Mouse (Mus musculus) midbrain, embryonic 15.5 days (tissue): Measurements from ENCODE around the gene Tm7sf3. TPM values are rescaled to one million over a fixed set of nuclear protein-coding genes. Genes with fewer than 3 reads are reported as not detected.

Experiments used
- ATAC-seq: fragments of 200-750 bp; cut with Nextera tagmentation; replicated peaks from 2 replicates; pipeline ENCODE4 v1.8.0; 2017; ENCODE audit warnings: moderate TSS enrichment
- H3K27ac ChIP-seq: fragments of 300-500 bp; sonication (generic); 2 replicates; pipeline ENCODE4 v1.5.1; 2015; ENCODE audit warnings: mild to moderate bottlenecking, inconsistent platforms
- H3K27me3 ChIP-seq: fragments of 300-500 bp; sonication (generic); replicated peaks from 2 replicates; pipeline ENCODE4 v1.6.1; 2015; ENCODE audit warnings: inconsistent platforms
- H3K36me3 ChIP-seq: fragments of 300-500 bp; sonication (generic); replicated peaks from 2 replicates; pipeline ENCODE4 v1.6.1; 2015; ENCODE audit warnings: inconsistent platforms
- H3K4me1 ChIP-seq: fragments of 300-500 bp; sonication (generic); 2 replicates; pipeline ENCODE4 v1.6.1; 2015; ENCODE audit warnings: inconsistent platforms
- H3K4me2 ChIP-seq: fragments of 300-500 bp; sonication (generic); 2 replicates; pipeline ENCODE4 v1.6.1; 2015; ENCODE audit warnings: inconsistent platforms, mild to moderate bottlenecking, moderate library complexity
- H3K4me3 ChIP-seq: fragments of 300-500 bp; sonication (generic); 2 replicates; pipeline ENCODE4 v1.5.1; 2015; ENCODE audit warnings: mild to moderate bottlenecking, inconsistent platforms
- H3K9ac ChIP-seq: fragments of 300-500 bp; sonication (generic); 2 replicates; pipeline ENCODE4 v1.6.1; 2015; ENCODE audit warnings: mild to moderate bottlenecking, inconsistent platforms
- H3K9me3 ChIP-seq: fragments of 300-500 bp; sonication (generic); 2 replicates; pipeline ENCODE4 v1.6.1; 2016; ENCODE audit warnings: inconsistent platforms
- WGBS: fragments of 180-500 bp; shearing (Covaris S2); methylation state at CpG from one replicate; pipeline ENCODE4 v1.1.7; 2015; ENCODE audit warnings: mixed read lengths; 5-methylcytosine and 5-hydroxymethylcytosine counted together
- polyA plus RNA-seq: library from polyadenylated mRNA; unstranded; fragments of >200 nt; fragmentation: Nextera tagmentation; extraction: Ambion mirVana; gene quantifications from 2 replicates; pipeline ENCODE4 v1.2.1, GENCODE M21; 2015

Gene Tm7sf3
- polyA plus RNA-seq, 1 experiment from 2014 or later = 30.0 TPM

GRCm38 (mm10) chr6:146672106-146672505, 29.5 kb upstream of the Tm7sf3 start:
- Histone ChIP-seq H3K9me3 (no peaks in the 10 kb centered on the region), H3K36me3 (no peaks in the 10 kb centered on the region), H3K27ac (no peak overlapping the region), H3K4me3 (no peak overlapping the region), H3K27me3 (no peaks in the 10 kb centered on the region), H3K4me2 (no peak overlapping the region), H3K4me1 (no peaks in the 10 kb centered on the region), H3K9ac (no peak overlapping the region)
- WGBS = 57% methylated on average over 5 of the region's 5 CpGs
- ATAC-seq = no peak

DNA sequence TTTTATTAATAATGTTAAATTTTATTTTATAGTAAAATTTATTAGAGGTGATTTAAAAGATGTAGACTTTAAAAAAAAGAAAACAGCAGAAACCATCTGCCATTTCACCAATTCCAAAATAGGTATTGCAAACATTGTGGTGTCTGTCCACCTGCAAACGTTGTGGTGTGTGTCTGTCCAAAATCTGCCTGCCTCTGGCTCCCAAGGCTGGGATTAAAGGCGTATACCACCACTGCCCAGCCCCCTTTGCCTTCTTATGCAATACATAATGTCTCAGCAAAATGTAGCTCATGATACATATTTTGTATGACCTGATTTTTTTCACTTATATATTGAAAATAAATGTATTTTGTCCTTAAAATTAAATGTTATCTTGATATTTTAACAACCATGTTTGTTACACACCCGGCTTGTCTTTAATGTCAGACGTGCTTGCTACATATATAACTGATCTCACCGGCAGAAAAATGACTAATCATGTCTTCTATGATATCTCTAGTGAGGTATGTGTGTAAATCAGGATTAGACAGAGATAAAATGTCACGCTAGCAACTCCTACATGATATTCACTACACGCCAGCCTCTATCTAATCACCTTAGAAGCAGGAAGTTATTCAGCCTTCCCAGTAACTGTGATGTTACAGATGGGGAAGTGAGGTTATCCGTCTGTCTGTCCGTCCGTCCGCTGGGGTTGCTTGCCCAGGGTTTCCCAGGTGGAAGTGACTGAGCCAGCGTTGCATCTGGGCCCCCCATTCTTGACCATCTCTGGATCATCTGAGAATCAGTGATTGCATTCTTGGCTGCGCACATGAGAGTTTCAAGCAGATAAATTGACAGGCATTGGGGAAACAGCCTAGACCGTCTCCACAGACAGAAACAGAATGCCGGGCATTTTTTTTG, 28.6 kb upstream of the Tm7sf3 start:
- Histone ChIP-seq H3K9ac (no peak overlapping the region), H3K4me3 (no peak overlapping the region), H3K9me3 (no peaks in the 10 kb centered on the region), H3K4me2 (no peak overlapping the region), H3K27me3 (no peaks in the 10 kb centered on the region), H3K4me1 (no peaks in the 10 kb centered on the region), H3K27ac (no peak overlapping the region), H3K36me3 (no peaks in the 10 kb centered on the region)
- 91% methylated on average over 15 of the region's 15 CpGs for WGBS
- no peak for ATAC-seq

DNA sequence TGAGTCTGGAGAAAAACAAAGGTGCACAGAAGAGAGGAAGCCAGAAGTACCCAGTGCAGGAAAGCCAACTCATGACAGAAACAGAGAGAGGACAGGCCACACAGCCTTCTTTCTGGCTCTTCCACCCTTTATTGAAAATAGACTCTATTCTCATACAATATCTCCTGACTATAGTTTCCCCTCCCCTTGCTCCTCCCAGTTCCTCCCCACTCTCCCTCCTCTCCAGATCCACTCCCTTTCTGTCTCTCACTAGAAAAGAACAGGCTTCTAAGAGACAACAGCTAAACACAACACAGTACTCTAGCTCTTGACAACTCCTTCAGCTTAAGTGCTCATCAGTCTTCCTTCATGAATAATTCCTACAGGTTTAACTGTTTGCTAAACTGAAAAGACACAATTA, 26.0 kb upstream of the Tm7sf3 start:
- Histone ChIP-seq H3K27me3 (no peaks in the 10 kb centered on the region), H3K4me3 (no peak overlapping the region), H3K9ac (no peak overlapping the region), H3K4me2 (no peak overlapping the region), H3K36me3 (no peaks in the 10 kb centered on the region), H3K9me3 (no peaks in the 10 kb centered on the region), H3K27ac (no peak overlapping the region), H3K4me1 (no peaks in the 10 kb centered on the region)
- no peak for ATAC-seq

DNA sequence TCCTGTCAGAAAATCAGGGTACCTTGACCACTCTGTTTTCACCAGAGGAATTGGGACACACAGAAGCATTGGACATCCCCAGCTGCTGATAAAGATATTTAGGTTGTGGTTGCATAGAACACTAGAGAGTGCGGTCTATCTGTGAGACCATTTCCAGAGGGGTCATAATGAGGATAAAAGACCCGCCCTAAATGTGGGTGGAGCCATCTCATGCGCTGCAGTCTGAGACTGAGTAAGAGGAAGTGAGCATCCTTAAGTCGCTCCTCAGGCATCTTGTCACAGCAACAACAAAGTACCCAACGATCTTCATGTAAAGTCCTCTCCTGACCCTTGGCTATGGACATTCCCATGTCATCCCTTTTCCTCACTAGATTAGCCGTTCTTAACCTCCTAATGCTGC, 24.2 kb upstream of the Tm7sf3 start:
- Histone ChIP-seq H3K4me2 (no peak overlapping the region), H3K4me1 (no peaks in the 10 kb centered on the region), H3K27ac (no peak overlapping the region), H3K9me3 (no peaks in the 10 kb centered on the region), H3K4me3 (no peak overlapping the region), H3K27me3 (no peaks in the 10 kb centered on the region), H3K9ac (no peak overlapping the region), H3K36me3 (no peaks in the 10 kb centered on the region)
- no peak for ATAC-seq
- WGBS = 85% methylated on average over 6 of the region's 6 CpGs

DNA sequence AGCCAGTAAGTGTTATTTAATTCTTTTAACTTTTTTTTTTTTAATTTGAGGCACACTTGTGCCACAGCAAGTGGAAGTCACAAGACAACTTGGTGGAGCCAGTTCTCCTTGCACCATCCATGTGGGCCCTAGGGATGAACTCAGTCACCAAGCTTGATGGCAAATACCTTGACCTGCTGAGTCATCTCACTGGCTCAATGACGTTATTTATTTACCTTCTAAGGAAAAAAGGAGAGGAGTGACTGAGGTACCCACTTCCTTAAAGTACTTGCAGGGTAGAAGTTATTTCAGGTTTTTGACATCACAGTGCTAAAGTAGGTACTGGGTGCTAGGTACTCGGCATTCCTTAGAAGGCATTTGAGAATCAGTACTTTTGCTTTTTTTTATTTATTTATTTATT, 22.8 kb upstream of the Tm7sf3 start:
- WGBS = 83% methylated on average over 2 of the region's 2 CpGs
- H3K36me3 ChIP-seq = no peaks in the 10 kb centered on the region
- H3K4me3 ChIP-seq = no peak overlapping the region
- H3K9me3 ChIP-seq = no peaks in the 10 kb centered on the region
- no peaks in the 10 kb centered on the region for H3K27me3 ChIP-seq
- no peak overlapping the region for H3K4me2 ChIP-seq
- no peaks in the 10 kb centered on the region for H3K4me1 ChIP-seq
- no peak for ATAC-seq
- H3K27ac ChIP-seq = no peak overlapping the region
- H3K9ac ChIP-seq = no peak overlapping the region

GRCm38 (mm10) chr6:146664917-146665316, 22.3 kb upstream of the Tm7sf3 start:
- Histone ChIP-seq H3K4me2 (no peak overlapping the region), H3K4me3 (no peak overlapping the region), H3K36me3 (no peaks in the 10 kb centered on the region), H3K27me3 (no peaks in the 10 kb centered on the region), H3K9me3 (no peaks in the 10 kb centered on the region), H3K9ac (no peak overlapping the region), H3K4me1 (no peaks in the 10 kb centered on the region), H3K27ac (no peak overlapping the region)
- ATAC-seq = no peak
- 93% methylated on average over 5 of the region's 5 CpGs for WGBS

DNA sequence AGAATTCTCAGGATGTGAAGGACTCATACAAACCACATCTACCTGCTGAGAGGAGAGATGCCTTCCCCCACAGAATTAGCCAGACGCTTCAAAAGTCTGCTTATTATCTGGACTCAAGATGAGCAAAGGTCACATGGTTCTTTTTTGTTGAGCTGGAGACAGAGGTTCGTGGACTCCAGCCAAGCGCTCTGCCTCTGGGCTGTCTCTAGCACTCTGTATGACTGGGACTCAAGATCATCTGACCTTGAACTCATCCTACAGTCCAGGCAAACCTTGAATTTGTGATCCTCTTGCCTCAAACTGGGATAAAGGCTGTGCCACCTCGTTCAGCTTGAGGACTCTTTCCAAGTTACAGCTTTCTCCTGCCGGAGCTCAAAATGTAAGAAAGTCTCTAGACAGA, 21.5 kb upstream of the Tm7sf3 start:
- ATAC-seq = no peak

DNA sequence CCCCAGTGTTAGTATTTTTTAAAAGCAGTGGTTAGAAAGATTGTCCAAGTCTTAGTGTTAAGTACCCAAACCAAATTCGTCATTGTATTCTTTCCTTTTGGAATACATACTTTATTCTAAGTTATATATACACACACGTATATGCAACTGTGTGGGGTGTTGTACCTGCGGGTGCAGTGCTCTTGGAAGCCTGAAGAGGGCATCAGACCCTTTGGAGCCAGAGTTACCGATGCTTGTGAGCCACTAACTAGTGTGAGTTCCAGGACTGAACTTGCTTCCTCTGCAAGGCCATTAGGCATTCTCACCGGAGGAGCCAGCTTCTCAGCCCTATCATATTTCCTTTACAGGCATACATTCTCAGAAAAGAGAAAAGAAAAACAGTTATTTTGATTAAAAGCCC, 20.1 kb upstream of the Tm7sf3 start:
- Histone ChIP-seq H3K27me3 (no peaks in the 10 kb centered on the region), H3K27ac (no peak overlapping the region), H3K9me3 (no peaks in the 10 kb centered on the region), H3K9ac (no peak overlapping the region), H3K4me2 (no peak overlapping the region), H3K36me3 (no peaks in the 10 kb centered on the region), H3K4me1 (no peaks in the 10 kb centered on the region), H3K4me3 (no peak overlapping the region)
- ATAC-seq = no peak
- WGBS = 37% methylated on average over 5 of the region's 5 CpGs

More for the DNA sequence above, 21.5 kb upstream of the Tm7sf3 start:
- H3K4me1 ChIP-seq = no peaks in the 10 kb centered on the region
- no peaks in the 10 kb centered on the region for H3K9me3 ChIP-seq
- no peak overlapping the region for H3K4me2 ChIP-seq
- H3K27me3 ChIP-seq = no peaks in the 10 kb centered on the region
- H3K36me3 ChIP-seq = no peaks in the 10 kb centered on the region
- no peak overlapping the region for H3K9ac ChIP-seq
- H3K4me3 ChIP-seq = no peak overlapping the region
- H3K27ac ChIP-seq = no peak overlapping the region
- 59% methylated on average over 5 of the region's 5 CpGs for WGBS

DNA sequence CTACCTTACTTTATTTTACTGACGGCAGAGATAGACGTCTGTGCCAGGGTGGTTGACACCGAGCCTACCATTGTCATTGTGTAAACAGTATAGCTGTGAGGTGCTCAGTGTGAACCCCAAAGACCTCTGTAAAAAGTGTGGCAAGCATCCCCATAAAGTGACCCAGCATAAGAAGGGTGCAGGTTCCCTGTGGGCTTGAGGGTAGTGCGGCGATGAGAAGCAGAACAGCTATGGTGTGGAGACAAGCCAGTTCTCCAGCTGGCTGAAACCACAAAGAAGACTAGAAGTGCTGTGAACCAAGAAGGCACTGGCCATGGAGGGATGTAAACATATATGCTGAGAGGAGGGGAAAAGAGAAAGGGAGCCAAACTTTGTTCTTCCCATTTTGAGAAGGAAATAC, 19.0 kb upstream of the Tm7sf3 start:
- H3K9me3 ChIP-seq = no peaks in the 10 kb centered on the region
- no peak overlapping the region for H3K4me3 ChIP-seq
- no peak for ATAC-seq
- no peak overlapping the region for H3K27ac ChIP-seq
- H3K4me1 ChIP-seq = no peaks in the 10 kb centered on the region
- no peaks in the 10 kb centered on the region for H3K36me3 ChIP-seq
- H3K4me2 ChIP-seq = no peak overlapping the region
- H3K27me3 ChIP-seq = no peaks in the 10 kb centered on the region
- WGBS = 89% methylated on average over 5 of the region's 5 CpGs
- no peak overlapping the region for H3K9ac ChIP-seq

GRCm38 (mm10) chr6:146660591-146660990, 18.0 kb upstream of the Tm7sf3 start:
- no peak for ATAC-seq

DNA sequence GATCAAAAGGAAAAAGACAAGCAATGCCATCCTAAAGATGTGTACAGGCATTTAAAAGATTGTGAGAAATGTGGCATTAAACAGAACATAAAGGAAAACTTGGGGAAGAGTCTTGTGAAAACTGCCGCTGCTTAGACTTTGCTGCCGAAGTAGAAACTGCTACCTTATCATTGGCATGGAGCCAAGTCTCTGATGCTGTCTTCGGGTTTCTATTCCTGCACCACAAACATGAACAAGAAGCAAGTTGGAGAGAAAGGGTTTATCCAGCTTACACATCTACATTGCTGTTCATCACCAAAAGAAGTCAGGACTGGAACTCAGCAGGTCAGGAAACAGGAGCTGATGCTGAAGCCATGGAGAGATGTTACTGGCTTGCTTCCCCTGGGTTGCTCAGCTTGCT, 10.6 kb upstream of the Tm7sf3 start:
- Histone ChIP-seq H3K9me3 (no peaks in the 10 kb centered on the region), H3K9ac (no peak overlapping the region), H3K4me1 (no peaks in the 10 kb centered on the region), H3K27ac (no peak overlapping the region), H3K4me2 (no peak overlapping the region), H3K4me3 (no peak overlapping the region), H3K27me3 (no peaks in the 10 kb centered on the region), H3K36me3 (peaks cover 3% of the 10 kb centered on the region; the same call in 1 of the 2 replicates)
- 82% methylated on average over 3 of the region's 3 CpGs for WGBS
- ATAC-seq = no peak

More at GRCm38 (mm10) chr6:146660591-146660990, 18.0 kb upstream of the Tm7sf3 start:
- no peaks in the 10 kb centered on the region for H3K36me3 ChIP-seq
- no peak overlapping the region for H3K9ac ChIP-seq
- H3K4me1 ChIP-seq = no peaks in the 10 kb centered on the region
- 55% methylated on average over 2 of the region's 2 CpGs for WGBS
- H3K9me3 ChIP-seq = no peaks in the 10 kb centered on the region
- no peak overlapping the region for H3K27ac ChIP-seq
- no peaks in the 10 kb centered on the region for H3K27me3 ChIP-seq
- H3K4me2 ChIP-seq = no peak overlapping the region
- no peak overlapping the region for H3K4me3 ChIP-seq

- no peaks in the 10 kb centered on the region for H3K9me3 ChIP-seq
- no peak overlapping the region for H3K27ac ChIP-seq
- H3K4me3 ChIP-seq = no peak overlapping the region
- no peaks in the 10 kb centered on the region for H3K4me1 ChIP-seq
- no peak overlapping the region for H3K9ac ChIP-seq
- H3K36me3 ChIP-seq = peaks cover 3% of the 10 kb centered on the region; the same call in 1 of the 2 replicates
- H3K27me3 ChIP-seq = no peaks in the 10 kb centered on the region
- ATAC-seq = no peak
- H3K4me2 ChIP-seq = no peak overlapping the region
Observed at GRCm38 (mm10) chr6:146651431-146651830, 8.8 kb upstream of the Tm7sf3 start.

DNA sequence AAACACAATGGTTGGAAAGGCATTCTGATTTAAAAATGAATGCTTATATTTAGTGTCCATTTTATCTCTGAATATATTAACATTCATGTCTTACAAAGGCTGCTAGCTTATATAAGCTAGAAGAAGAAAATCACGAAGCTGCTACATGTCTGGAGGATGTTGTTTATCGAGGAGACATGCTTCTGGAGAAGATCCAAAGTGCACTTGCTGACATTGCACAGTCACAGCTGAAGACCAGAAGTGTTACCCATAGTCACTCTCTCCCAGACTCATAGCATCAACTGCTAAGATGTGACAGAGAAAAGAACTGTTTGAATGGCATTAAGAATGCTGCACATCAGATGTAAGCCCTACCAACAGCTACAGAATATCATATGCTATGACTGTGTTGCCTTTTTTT, 7.4 kb upstream of the Tm7sf3 start:
- no peak for ATAC-seq
- Histone ChIP-seq H3K4me1 (no peaks in the 10 kb centered on the region), H3K4me2 (no peak overlapping the region), H3K9me3 (no peaks in the 10 kb centered on the region), H3K27ac (no peak overlapping the region), H3K36me3 (peaks cover 3% of the 10 kb centered on the region; the same call in 1 of the 2 replicates), H3K9ac (no peak overlapping the region), H3K27me3 (no peaks in the 10 kb centered on the region), H3K4me3 (no peak overlapping the region)
- WGBS = 88% methylated on average over 2 of the region's 2 CpGs
